Mouse (Mus musculus): ENCODE data around the gene Eid1. TPM values are rescaled to one million over a fixed set of nuclear protein-coding genes. Genes with fewer than 3 reads are reported as not detected.

Eid1 gene
- polyA plus RNA-seq, 1 experiment: 19.9 TPM

GRCm38 (mm10) chr2:125659823-125660536, 12.9 kb upstream of the Eid1 start:
- Histone ChIP-seq H3K27me3 (replicated peaks; ENCODE audit: control insufficient read depth, insufficient read depth, low read length) (no peaks in the 10 kb centered on the region), H3K36me3 (ENCODE audit: control insufficient read depth, insufficient read depth, low read length) (no peaks in the 10 kb centered on the region), H3K27ac (ENCODE audit: insufficient read depth, low read depth, low read length) (no peak overlapping the region), H3K4me3 (ENCODE audit: insufficient read depth, low read depth, low read length) (peak overlapping the region; percentile 31; the same call in 1 of the 2 replicates), H3K4me1 (ENCODE audit: control insufficient read depth, insufficient read depth, low read length) (peaks cover 4% of the 10 kb centered on the region; the same call in 1 of the 2 replicates)
- 13% methylated on average over 10 of the region's 10 CpGs for WGBS
- TF ChIP-seq POLR2A (IDR thresholded peaks at IDR 0.05; ENCODE audit: low read depth, low read length) (no peak), CTCF (conservative IDR thresholded peaks at IDR 0.05; ENCODE audit: insufficient read depth, insufficient read length, low read depth, low read length) (peak; percentile 90)
- DNase-seq: peak; percentile 75

- peaks cover 4% of the 10 kb centered on the region; the same call in 1 of the 2 replicates for H3K4me1 ChIP-seq (ENCODE audit: control insufficient read depth, insufficient read depth, low read length)
- peak overlapping the region; percentile 31 for H3K4me3 ChIP-seq (ENCODE audit: insufficient read depth, low read depth, low read length)
- H3K36me3 ChIP-seq (ENCODE audit: control insufficient read depth, insufficient read depth, low read length): no peaks in the 10 kb centered on the region
- DNase-seq: peak; percentile 12
- TF ChIP-seq CTCF (conservative IDR thresholded peaks at IDR 0.05; ENCODE audit: insufficient read depth, insufficient read length, low read depth, low read length): no peak
- no peak for TF ChIP-seq POLR2A (IDR thresholded peaks at IDR 0.05; ENCODE audit: low read depth, low read length)
- H3K27ac ChIP-seq (ENCODE audit: insufficient read depth, low read depth, low read length): no peak overlapping the region
- no peaks in the 10 kb centered on the region for H3K27me3 ChIP-seq (replicated peaks; ENCODE audit: control insufficient read depth, insufficient read depth, low read length)
- WGBS: 23% methylated on average over 20 of the region's 20 CpGs
Observed at GRCm38 (mm10) chr2:125660537-125661130, 12.3 kb upstream of the Eid1 start.

- TF ChIP-seq POLR2A (IDR thresholded peaks at IDR 0.05; ENCODE audit: low read depth, low read length) (no peak), CTCF (conservative IDR thresholded peaks at IDR 0.05; ENCODE audit: insufficient read depth, insufficient read length, low read depth, low read length) (no peak)
- H3K4me1 ChIP-seq (ENCODE audit: control insufficient read depth, insufficient read depth, low read length): peaks cover 4% of the 10 kb centered on the region; the same call in 1 of the 2 replicates
- no peaks in the 10 kb centered on the region for H3K36me3 ChIP-seq (ENCODE audit: control insufficient read depth, insufficient read depth, low read length)
- H3K4me3 ChIP-seq (ENCODE audit: insufficient read depth, low read depth, low read length): peak overlapping the region; percentile 31; the same call in 1 of the 2 replicates
- no peak for DNase-seq
- H3K27ac ChIP-seq (ENCODE audit: insufficient read depth, low read depth, low read length): no peak overlapping the region
- no peaks in the 10 kb centered on the region for H3K27me3 ChIP-seq (replicated peaks; ENCODE audit: control insufficient read depth, insufficient read depth, low read length)
- WGBS: 56% methylated on average over 4 of the region's 4 CpGs
Observed at GRCm38 (mm10) chr2:125661156-125661555, 11.7 kb upstream of the Eid1 start.

- DNase-seq: no peak
- 97% methylated on average over 3 of the region's 3 CpGs for WGBS
- Histone ChIP-seq H3K4me3 (ENCODE audit: insufficient read depth, low read depth, low read length) (no peak overlapping the region), H3K36me3 (ENCODE audit: control insufficient read depth, insufficient read depth, low read length) (no peaks in the 10 kb centered on the region), H3K4me1 (ENCODE audit: control insufficient read depth, insufficient read depth, low read length) (peaks cover 4% of the 10 kb centered on the region; the same call in 1 of the 2 replicates), H3K27ac (ENCODE audit: insufficient read depth, low read depth, low read length) (no peak overlapping the region), H3K27me3 (replicated peaks; ENCODE audit: control insufficient read depth, insufficient read depth, low read length) (no peaks in the 10 kb centered on the region)
- TF ChIP-seq POLR2A (IDR thresholded peaks at IDR 0.05; ENCODE audit: low read depth, low read length) (no peak), CTCF (conservative IDR thresholded peaks at IDR 0.05; ENCODE audit: insufficient read depth, insufficient read length, low read depth, low read length) (no peak)
Observed at GRCm38 (mm10) chr2:125662517-125662916, 10.4 kb upstream of the Eid1 start.

GRCm38 (mm10) chr2:125665213-125665612, 7.7 kb upstream of the Eid1 start:
- Histone ChIP-seq H3K4me3 (ENCODE audit: insufficient read depth, low read depth, low read length) (no peak overlapping the region), H3K27ac (ENCODE audit: insufficient read depth, low read depth, low read length) (no peak overlapping the region), H3K27me3 (replicated peaks; ENCODE audit: control insufficient read depth, insufficient read depth, low read length) (no peaks in the 10 kb centered on the region), H3K4me1 (ENCODE audit: control insufficient read depth, insufficient read depth, low read length) (peaks cover 4% of the 10 kb centered on the region; the same call in 1 of the 2 replicates), H3K36me3 (ENCODE audit: control insufficient read depth, insufficient read depth, low read length) (no peaks in the 10 kb centered on the region)
- WGBS: 91% methylated on average over 5 of the region's 5 CpGs
- no peak for TF ChIP-seq POLR2A (IDR thresholded peaks at IDR 0.05; ENCODE audit: low read depth, low read length)
- TF ChIP-seq CTCF (conservative IDR thresholded peaks at IDR 0.05; ENCODE audit: insufficient read depth, insufficient read length, low read depth, low read length): no peak
- no peak for DNase-seq

- H3K27ac ChIP-seq (ENCODE audit: insufficient read depth, low read depth, low read length): no peak overlapping the region
- no peak overlapping the region for H3K4me3 ChIP-seq (ENCODE audit: insufficient read depth, low read depth, low read length)
- no peak for TF ChIP-seq CTCF (conservative IDR thresholded peaks at IDR 0.05; ENCODE audit: insufficient read depth, insufficient read length, low read depth, low read length)
- TF ChIP-seq POLR2A (IDR thresholded peaks at IDR 0.05; ENCODE audit: low read depth, low read length): no peak
- no peaks in the 10 kb centered on the region; the same call in 1 of the 2 replicates for H3K4me1 ChIP-seq (ENCODE audit: control insufficient read depth, insufficient read depth, low read length)
- 87% methylated on average over 4 of the region's 4 CpGs for WGBS
- H3K27me3 ChIP-seq (replicated peaks; ENCODE audit: control insufficient read depth, insufficient read depth, low read length): no peaks in the 10 kb centered on the region
- DNase-seq: no peak
- H3K36me3 ChIP-seq (ENCODE audit: control insufficient read depth, insufficient read depth, low read length): no peaks in the 10 kb centered on the region
Observed at GRCm38 (mm10) chr2:125665909-125666308, 7.0 kb upstream of the Eid1 start.

GRCm38 (mm10) chr2:125666668-125667067, 6.2 kb upstream of the Eid1 start:
- no peak overlapping the region for H3K27ac ChIP-seq (ENCODE audit: insufficient read depth, low read depth, low read length)
- no peak overlapping the region for H3K4me3 ChIP-seq (ENCODE audit: insufficient read depth, low read depth, low read length)
- no peaks in the 10 kb centered on the region for H3K36me3 ChIP-seq (ENCODE audit: control insufficient read depth, insufficient read depth, low read length)
- no peak for DNase-seq
- TF ChIP-seq CTCF (conservative IDR thresholded peaks at IDR 0.05; ENCODE audit: insufficient read depth, insufficient read length, low read depth, low read length): no peak
- TF ChIP-seq POLR2A (IDR thresholded peaks at IDR 0.05; ENCODE audit: low read depth, low read length): no peak
- WGBS: 78% methylated on average over 4 of the region's 4 CpGs
- no peaks in the 10 kb centered on the region for H3K4me1 ChIP-seq (ENCODE audit: control insufficient read depth, insufficient read depth, low read length)
- no peaks in the 10 kb centered on the region for H3K27me3 ChIP-seq (replicated peaks; ENCODE audit: control insufficient read depth, insufficient read depth, low read length)

Data from kidney, adult 2 months (tissue).